Mouse (Mus musculus): Measurements from ENCODE around the gene Rap1gap. TPM values are rescaled to one million over a fixed set of nuclear protein-coding genes. Genes with fewer than 3 reads are reported as not detected.

The Rap1gap gene
- polyA plus RNA-seq, 1 experiment from 2014 or later = 17.5 TPM

DNA sequence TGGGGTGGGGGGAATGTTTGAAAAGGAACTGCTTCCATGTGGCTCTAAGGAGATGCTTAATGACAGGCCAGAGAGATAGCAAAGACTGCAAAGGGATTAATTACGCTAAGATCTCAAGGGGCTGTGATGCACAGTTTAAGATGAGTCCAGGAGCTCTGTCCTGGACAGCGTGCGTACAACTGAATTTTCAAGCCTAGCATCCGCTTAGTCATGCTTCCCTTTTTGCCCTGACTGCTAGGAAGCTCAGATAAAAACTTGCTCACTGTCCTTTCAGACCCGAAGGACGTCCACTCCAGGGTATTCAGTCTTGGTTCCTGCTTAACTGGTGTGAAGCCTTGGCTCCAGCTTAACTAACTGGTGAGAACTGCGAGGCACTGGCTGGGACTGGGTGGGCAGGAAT is 75.8 kb downstream of the Rap1gap start:
- WGBS = 82% methylated on average over 7 of the region's 7 CpGs
- no peak for ATAC-seq (ENCODE audit: insufficient number of reproducible peaks, insufficient read depth, low FRiP score, low read depth)
- no peak overlapping the region for H3K4me2 ChIP-seq (replicated peaks; ENCODE audit: low read depth, low read length)

GRCm38 (mm10) chr4:137743791-137744190 is 79.3 kb downstream of the Rap1gap start:
- no peak overlapping the region for H3K4me3 ChIP-seq (ENCODE audit: low read depth, low read length)
- no peaks in the 10 kb centered on the region for H3K27me3 ChIP-seq (ENCODE audit: control insufficient read depth, insufficient read depth, low read length)
- H3K9ac ChIP-seq (replicated peaks; ENCODE audit: low read depth, low read length) = no peak overlapping the region
- no peaks in the 10 kb centered on the region for H3K9me3 ChIP-seq (ENCODE audit: control insufficient read depth, low read depth, low read length)
- H3K4me1 ChIP-seq (ENCODE audit: control insufficient read depth, insufficient read depth, low read length) = no peaks in the 10 kb centered on the region
- no peaks in the 10 kb centered on the region for H3K36me3 ChIP-seq (ENCODE audit: control insufficient read depth, insufficient read depth, low read length)
- H3K27ac ChIP-seq (ENCODE audit: low read length) = no peak overlapping the region
- ATAC-seq (ENCODE audit: insufficient number of reproducible peaks, insufficient read depth, low FRiP score, low read depth) = no peak
- 63% methylated on average over 7 of the region's 7 CpGs for WGBS
- no peak overlapping the region for H3K4me2 ChIP-seq (replicated peaks; ENCODE audit: low read depth, low read length)

More for the DNA sequence above, 75.8 kb downstream of the Rap1gap start:
- H3K9ac ChIP-seq (replicated peaks; ENCODE audit: low read depth, low read length) = no peak overlapping the region
- H3K4me1 ChIP-seq (ENCODE audit: control insufficient read depth, insufficient read depth, low read length) = peaks cover 6% of the 10 kb centered on the region; the same call in 1 of the 2 replicates
- H3K9me3 ChIP-seq (ENCODE audit: control insufficient read depth, low read depth, low read length) = no peaks in the 10 kb centered on the region
- H3K4me3 ChIP-seq (ENCODE audit: low read depth, low read length) = no peak overlapping the region
- H3K27me3 ChIP-seq (ENCODE audit: control insufficient read depth, insufficient read depth, low read length) = no peaks in the 10 kb centered on the region
- no peaks in the 10 kb centered on the region for H3K36me3 ChIP-seq (ENCODE audit: control insufficient read depth, insufficient read depth, low read length)
- no peak overlapping the region for H3K27ac ChIP-seq (ENCODE audit: low read length)

GRCm38 (mm10) chr4:137744433-137744918 is 80.0 kb downstream of the Rap1gap start:
- Histone ChIP-seq H3K36me3 (ENCODE audit: control insufficient read depth, insufficient read depth, low read length) (no peaks in the 10 kb centered on the region), H3K4me1 (ENCODE audit: control insufficient read depth, insufficient read depth, low read length) (no peaks in the 10 kb centered on the region), H3K27me3 (ENCODE audit: control insufficient read depth, insufficient read depth, low read length) (no peaks in the 10 kb centered on the region), H3K27ac (ENCODE audit: low read length) (no peak overlapping the region), H3K4me3 (ENCODE audit: low read depth, low read length) (no peak overlapping the region), H3K9me3 (ENCODE audit: control insufficient read depth, low read depth, low read length) (no peaks in the 10 kb centered on the region), H3K4me2 (replicated peaks; ENCODE audit: low read depth, low read length) (no peak overlapping the region), H3K9ac (replicated peaks; ENCODE audit: low read depth, low read length) (no peak overlapping the region)
- WGBS = 66% methylated on average over 13 of the region's 13 CpGs
- no peak for ATAC-seq (ENCODE audit: insufficient number of reproducible peaks, insufficient read depth, low FRiP score, low read depth)

- H3K27ac ChIP-seq (ENCODE audit: low read length) = no peak overlapping the region
- H3K9me3 ChIP-seq (ENCODE audit: control insufficient read depth, low read depth, low read length) = no peaks in the 10 kb centered on the region
- peaks cover 3% of the 10 kb centered on the region; the same call in 1 of the 2 replicates for H3K4me1 ChIP-seq (ENCODE audit: control insufficient read depth, insufficient read depth, low read length)
- no peak overlapping the region for H3K9ac ChIP-seq (replicated peaks; ENCODE audit: low read depth, low read length)
- H3K36me3 ChIP-seq (ENCODE audit: control insufficient read depth, insufficient read depth, low read length) = no peaks in the 10 kb centered on the region
- no peak overlapping the region for H3K4me2 ChIP-seq (replicated peaks; ENCODE audit: low read depth, low read length)
- no peaks in the 10 kb centered on the region for H3K27me3 ChIP-seq (ENCODE audit: control insufficient read depth, insufficient read depth, low read length)
- WGBS = 76% methylated on average over 9 of the region's 9 CpGs
- ATAC-seq (ENCODE audit: insufficient number of reproducible peaks, insufficient read depth, low FRiP score, low read depth) = no peak
- H3K4me3 ChIP-seq (ENCODE audit: low read depth, low read length) = no peak overlapping the region
Observed at GRCm38 (mm10) chr4:137747091-137747490, 82.6 kb downstream of the Rap1gap start.

DNA sequence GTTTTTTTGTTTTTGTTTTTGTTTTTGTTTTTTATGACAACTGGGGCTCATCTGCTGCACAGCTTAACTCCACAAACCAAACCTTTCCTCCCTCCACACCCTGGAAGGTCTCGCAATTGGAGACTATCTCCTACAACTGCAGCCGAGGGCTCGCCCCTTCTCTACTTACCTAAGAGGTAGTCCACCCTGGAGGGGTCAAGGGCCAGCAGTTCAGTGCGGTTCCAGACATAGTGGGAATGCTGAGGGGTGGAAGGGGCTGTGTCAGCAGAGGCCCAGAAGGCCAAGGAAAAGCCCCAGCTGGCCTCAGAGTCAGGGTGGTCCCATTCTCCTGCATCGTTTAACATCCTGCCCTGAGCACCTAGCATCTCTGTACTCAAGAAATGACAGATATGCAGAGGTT is 83.1 kb downstream of the Rap1gap start:
- H3K4me3 ChIP-seq (ENCODE audit: low read depth, low read length) = no peak overlapping the region
- 63% methylated on average over 5 of the region's 5 CpGs for WGBS
- H3K27me3 ChIP-seq (ENCODE audit: control insufficient read depth, insufficient read depth, low read length) = no peaks in the 10 kb centered on the region
- no peak overlapping the region for H3K9ac ChIP-seq (replicated peaks; ENCODE audit: low read depth, low read length)
- no peak overlapping the region for H3K27ac ChIP-seq (ENCODE audit: low read length)
- H3K4me2 ChIP-seq (replicated peaks; ENCODE audit: low read depth, low read length) = no peak overlapping the region
- ATAC-seq (ENCODE audit: insufficient number of reproducible peaks, insufficient read depth, low FRiP score, low read depth) = no peak
- peaks cover 3% of the 10 kb centered on the region; the same call in 1 of the 2 replicates for H3K4me1 ChIP-seq (ENCODE audit: control insufficient read depth, insufficient read depth, low read length)
- no peaks in the 10 kb centered on the region for H3K36me3 ChIP-seq (ENCODE audit: control insufficient read depth, insufficient read depth, low read length)
- no peaks in the 10 kb centered on the region for H3K9me3 ChIP-seq (ENCODE audit: control insufficient read depth, low read depth, low read length)

- no peak overlapping the region for H3K27ac ChIP-seq (ENCODE audit: low read length)
- H3K4me3 ChIP-seq (ENCODE audit: low read depth, low read length) = no peak overlapping the region
- no peak for ATAC-seq (ENCODE audit: insufficient number of reproducible peaks, insufficient read depth, low FRiP score, low read depth)
- peaks cover 3% of the 10 kb centered on the region; the same call in 1 of the 2 replicates for H3K4me1 ChIP-seq (ENCODE audit: control insufficient read depth, insufficient read depth, low read length)
- no peaks in the 10 kb centered on the region for H3K36me3 ChIP-seq (ENCODE audit: control insufficient read depth, insufficient read depth, low read length)
- no peak overlapping the region for H3K9ac ChIP-seq (replicated peaks; ENCODE audit: low read depth, low read length)
- WGBS = 65% methylated on average over 4 of the region's 4 CpGs
- no peaks in the 10 kb centered on the region for H3K27me3 ChIP-seq (ENCODE audit: control insufficient read depth, insufficient read depth, low read length)
- no peak overlapping the region for H3K4me2 ChIP-seq (replicated peaks; ENCODE audit: low read depth, low read length)
- no peaks in the 10 kb centered on the region for H3K9me3 ChIP-seq (ENCODE audit: control insufficient read depth, low read depth, low read length)
Observed at GRCm38 (mm10) chr4:137748726-137749125, 84.2 kb downstream of the Rap1gap start.

DNA sequence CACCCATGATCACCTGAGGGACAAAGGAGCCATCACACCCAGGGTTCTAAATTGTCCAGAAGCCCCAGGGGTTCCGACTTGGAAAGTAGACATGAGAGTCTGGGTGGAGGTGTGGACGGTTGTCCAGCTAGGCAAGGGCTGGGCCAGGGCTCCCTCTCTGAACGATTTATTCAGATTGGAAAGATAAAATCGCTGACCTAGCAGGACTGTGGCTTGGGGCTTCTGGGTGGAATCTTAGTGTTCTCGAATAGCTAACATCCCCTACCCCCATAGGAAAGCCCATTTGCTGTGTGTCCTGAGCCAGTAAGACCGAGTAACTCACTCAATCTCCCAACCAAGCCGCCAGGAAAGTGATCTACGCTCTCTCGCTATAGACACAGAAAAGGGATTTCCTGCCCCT is 85.2 kb downstream of the Rap1gap start:
- H3K27ac ChIP-seq (ENCODE audit: low read length) = no peak overlapping the region
- peaks cover 3% of the 10 kb centered on the region; the same call in 1 of the 2 replicates for H3K4me1 ChIP-seq (ENCODE audit: control insufficient read depth, insufficient read depth, low read length)
- no peaks in the 10 kb centered on the region for H3K27me3 ChIP-seq (ENCODE audit: control insufficient read depth, insufficient read depth, low read length)
- 70% methylated on average over 9 of the region's 9 CpGs for WGBS
- H3K4me3 ChIP-seq (ENCODE audit: low read depth, low read length) = no peak overlapping the region
- no peaks in the 10 kb centered on the region for H3K36me3 ChIP-seq (ENCODE audit: control insufficient read depth, insufficient read depth, low read length)
- H3K9me3 ChIP-seq (ENCODE audit: control insufficient read depth, low read depth, low read length) = no peaks in the 10 kb centered on the region
- no peak overlapping the region for H3K9ac ChIP-seq (replicated peaks; ENCODE audit: low read depth, low read length)
- no peak overlapping the region for H3K4me2 ChIP-seq (replicated peaks; ENCODE audit: low read depth, low read length)
- no peak for ATAC-seq (ENCODE audit: insufficient number of reproducible peaks, insufficient read depth, low FRiP score, low read depth)

GRCm38 (mm10) chr4:137750121-137750520 is 85.6 kb downstream of the Rap1gap start:
- ATAC-seq (ENCODE audit: insufficient number of reproducible peaks, insufficient read depth, low FRiP score, low read depth) = no peak
- H3K4me1 ChIP-seq (ENCODE audit: control insufficient read depth, insufficient read depth, low read length) = peaks cover 3% of the 10 kb centered on the region; the same call in 1 of the 2 replicates
- WGBS = 78% methylated on average over 9 of the region's 9 CpGs

DNA sequence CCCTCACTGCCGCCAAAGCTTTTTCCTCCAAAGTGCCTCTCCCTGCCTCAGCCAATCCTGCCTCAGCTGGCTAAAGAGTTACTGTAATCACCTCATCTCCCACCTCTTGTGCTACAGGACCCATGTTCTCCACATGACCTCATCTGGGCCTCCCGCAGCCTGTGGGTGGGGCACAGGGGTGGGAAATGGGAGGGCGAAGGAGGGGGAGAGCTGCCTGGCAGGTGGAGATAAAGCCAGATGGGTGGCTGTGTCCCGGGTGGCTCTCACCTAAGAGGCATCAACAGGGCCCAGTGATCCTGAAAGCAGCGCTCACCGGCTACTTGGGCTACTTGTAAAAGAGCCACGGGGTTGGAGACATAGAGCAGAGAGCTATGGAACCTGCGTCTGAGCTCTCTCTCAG is 86.8 kb downstream of the Rap1gap start:
- 60% methylated on average over 8 of the region's 8 CpGs for WGBS
- Histone ChIP-seq H3K36me3 (ENCODE audit: control insufficient read depth, insufficient read depth, low read length) (no peaks in the 10 kb centered on the region), H3K27ac (ENCODE audit: low read length) (no peak overlapping the region), H3K9me3 (ENCODE audit: control insufficient read depth, low read depth, low read length) (no peaks in the 10 kb centered on the region), H3K27me3 (ENCODE audit: control insufficient read depth, insufficient read depth, low read length) (no peaks in the 10 kb centered on the region), H3K4me2 (replicated peaks; ENCODE audit: low read depth, low read length) (no peak overlapping the region), H3K4me3 (ENCODE audit: low read depth, low read length) (no peak overlapping the region), H3K9ac (replicated peaks; ENCODE audit: low read depth, low read length) (no peak overlapping the region), H3K4me1 (ENCODE audit: control insufficient read depth, insufficient read depth, low read length) (peaks cover 3% of the 10 kb centered on the region; the same call in 1 of the 2 replicates)
- ATAC-seq (ENCODE audit: insufficient number of reproducible peaks, insufficient read depth, low FRiP score, low read depth) = peak; percentile 85; the same call in 1 of the 2 replicates

More at GRCm38 (mm10) chr4:137750121-137750520, 85.6 kb downstream of the Rap1gap start:
- Histone ChIP-seq H3K27me3 (ENCODE audit: control insufficient read depth, insufficient read depth, low read length) (no peaks in the 10 kb centered on the region), H3K27ac (ENCODE audit: low read length) (no peak overlapping the region), H3K36me3 (ENCODE audit: control insufficient read depth, insufficient read depth, low read length) (no peaks in the 10 kb centered on the region), H3K4me2 (replicated peaks; ENCODE audit: low read depth, low read length) (no peak overlapping the region), H3K9me3 (ENCODE audit: control insufficient read depth, low read depth, low read length) (no peaks in the 10 kb centered on the region), H3K9ac (replicated peaks; ENCODE audit: low read depth, low read length) (no peak overlapping the region), H3K4me3 (ENCODE audit: low read depth, low read length) (no peak overlapping the region)

Data from stomach, embryonic 14.5 days (tissue).